Mouse (Mus musculus): ENCODE measurements around the gene Ctdnep1.

The Ctdnep1 gene

DNA sequence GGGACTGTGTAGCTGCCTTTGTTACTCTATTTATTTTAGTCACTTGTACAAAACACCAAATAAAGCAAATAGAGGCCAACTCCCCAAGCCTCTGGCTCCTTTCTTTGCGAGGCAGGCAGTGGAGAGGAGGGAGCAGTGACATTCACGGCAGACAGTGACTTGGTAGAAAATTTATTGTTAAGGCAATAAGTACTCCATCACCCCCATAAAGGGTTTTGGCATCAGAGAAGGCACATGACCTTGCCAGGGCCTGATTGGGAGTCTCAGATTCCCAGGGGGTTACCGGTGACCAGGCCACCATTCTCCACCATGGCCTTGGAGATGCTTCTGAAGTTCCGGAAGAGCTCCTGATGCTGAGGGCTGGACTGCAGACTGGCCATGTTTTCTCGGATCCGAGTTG lies 29.1 kb downstream of the Ctdnep1 start:
- in situ Hi-C loops (cut with MboI, MseI) = loop anchor here (25.0 kb wide), 1 partner anchor 898 kb away; the partner anchor contains the start of genes 9130213A22Rik and Hes7

DNA sequence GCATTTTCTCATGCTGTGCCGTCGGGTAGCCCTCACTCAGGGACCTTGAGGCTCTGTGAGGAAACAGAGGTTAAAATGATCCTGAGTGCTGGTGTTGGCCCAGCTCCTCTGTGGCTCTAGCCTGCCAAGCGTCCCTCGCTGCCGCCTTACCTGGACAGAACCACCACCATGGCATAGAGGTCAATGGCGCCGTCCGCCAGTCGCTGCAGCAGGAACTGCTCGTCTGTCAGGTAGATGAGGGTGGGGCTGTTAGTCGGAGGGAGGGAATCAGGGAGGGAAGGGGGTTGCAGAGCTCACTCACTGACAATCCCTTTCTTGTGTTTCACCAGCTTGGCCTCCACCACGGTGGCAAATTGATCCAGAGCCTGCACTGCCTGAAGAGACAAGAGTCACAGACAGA lies 29.6 kb downstream of the Ctdnep1 start:
- in situ Hi-C loops (cut with MboI, MseI) = loop anchor here (25.0 kb wide), 1 partner anchor 898 kb away; the partner anchor contains the start of genes 9130213A22Rik and Hes7

DNA sequence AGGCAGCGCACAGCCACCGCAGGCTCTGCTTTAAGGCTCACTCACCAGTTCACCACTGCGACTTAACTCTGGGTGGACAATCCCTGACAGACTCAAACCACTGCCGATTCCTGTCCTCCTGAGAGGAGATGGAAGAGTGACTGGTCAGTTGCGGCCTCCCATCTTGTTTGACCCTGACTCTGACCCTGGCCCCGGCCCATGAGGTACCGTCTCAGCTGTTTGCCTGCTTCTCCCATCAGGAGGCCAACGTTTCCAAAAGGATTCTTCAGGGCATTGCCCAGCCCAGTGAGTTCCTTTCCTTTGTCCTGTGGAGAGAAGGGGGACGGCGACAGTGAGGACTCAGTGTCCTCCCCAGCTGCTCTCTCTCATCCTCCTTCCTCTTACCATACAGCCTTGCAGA lies 30.0 kb downstream of the Ctdnep1 start:
- in situ Hi-C loops (cut with MboI, MseI) = loop anchor here (25.0 kb wide), 1 partner anchor 899 kb away; the partner anchor contains the start of genes 9130213A22Rik and Hes7

DNA sequence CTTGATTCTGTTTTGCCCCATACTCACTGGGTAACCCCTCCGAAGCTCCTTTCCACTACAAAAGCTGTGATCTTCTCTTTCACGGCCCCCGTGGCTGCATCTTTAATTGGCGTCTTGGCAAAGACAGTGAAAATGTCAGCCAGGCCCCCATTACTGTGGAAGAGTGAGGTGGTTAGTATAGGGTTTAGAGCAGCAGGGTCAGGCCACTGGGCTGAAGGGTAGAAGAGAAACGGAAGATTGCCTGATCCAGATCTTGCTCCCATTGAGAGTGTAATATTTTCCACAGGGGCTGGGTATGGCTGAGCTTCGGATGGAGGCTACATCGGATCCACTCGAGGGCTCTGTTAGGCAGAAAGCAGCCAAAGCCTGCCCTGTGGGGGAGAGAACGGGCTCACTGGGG lies 32.0 kb downstream of the Ctdnep1 start:
- in situ Hi-C loops (cut with MboI, MseI) = loop anchor here (25.0 kb wide), 1 partner anchor 901 kb away; the partner anchor contains the start of genes 9130213A22Rik and Hes7

DNA sequence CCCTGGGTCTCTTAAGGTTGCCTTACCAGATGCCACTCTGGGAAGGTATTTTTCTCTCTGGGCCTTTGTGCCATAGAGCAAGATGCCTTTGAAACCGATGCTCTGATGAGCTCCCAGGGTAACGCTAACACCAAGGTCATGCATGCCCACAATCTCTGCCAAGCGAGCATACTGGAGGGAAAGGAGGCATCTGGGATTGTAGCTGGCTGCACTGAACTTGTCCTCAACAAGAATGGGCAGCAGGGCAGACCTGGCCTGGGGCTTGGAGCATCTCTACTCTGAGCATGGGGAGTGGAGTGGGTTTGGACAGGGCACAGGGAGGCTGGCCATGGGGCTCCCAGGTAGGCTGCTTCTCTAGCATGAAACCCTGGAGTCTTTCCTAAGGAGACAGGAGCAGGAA lies 32.5 kb downstream of the Ctdnep1 start:
- in situ Hi-C loops (cut with MboI, MseI) = loop anchor here (25.0 kb wide), 1 partner anchor 901 kb away; the partner anchor contains the start of genes 9130213A22Rik and Hes7

DNA sequence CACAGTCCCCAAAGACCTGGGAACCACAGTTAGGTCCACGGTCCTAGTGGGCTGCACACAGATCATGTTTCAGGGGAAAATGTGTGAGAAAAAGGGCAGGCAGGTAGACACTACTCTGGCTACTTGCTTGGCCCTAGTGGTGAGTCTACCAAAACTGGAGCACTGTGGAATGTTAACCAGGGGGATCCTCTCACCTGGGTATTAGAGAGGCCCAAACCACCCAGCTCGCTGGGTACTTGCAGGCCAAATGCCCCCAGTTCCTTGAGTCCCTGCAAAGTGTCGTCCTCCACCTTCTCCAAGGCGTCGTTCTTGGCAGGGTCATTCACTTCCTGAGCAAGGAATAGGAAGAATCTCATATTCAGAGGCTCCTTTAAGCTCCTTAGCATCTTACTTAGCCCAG lies 33.1 kb downstream of the Ctdnep1 start:
- in situ Hi-C loops (cut with MboI, MseI) = loop anchor here (25.0 kb wide), 1 partner anchor 902 kb away; the partner anchor contains the start of genes 9130213A22Rik and Hes7

DNA sequence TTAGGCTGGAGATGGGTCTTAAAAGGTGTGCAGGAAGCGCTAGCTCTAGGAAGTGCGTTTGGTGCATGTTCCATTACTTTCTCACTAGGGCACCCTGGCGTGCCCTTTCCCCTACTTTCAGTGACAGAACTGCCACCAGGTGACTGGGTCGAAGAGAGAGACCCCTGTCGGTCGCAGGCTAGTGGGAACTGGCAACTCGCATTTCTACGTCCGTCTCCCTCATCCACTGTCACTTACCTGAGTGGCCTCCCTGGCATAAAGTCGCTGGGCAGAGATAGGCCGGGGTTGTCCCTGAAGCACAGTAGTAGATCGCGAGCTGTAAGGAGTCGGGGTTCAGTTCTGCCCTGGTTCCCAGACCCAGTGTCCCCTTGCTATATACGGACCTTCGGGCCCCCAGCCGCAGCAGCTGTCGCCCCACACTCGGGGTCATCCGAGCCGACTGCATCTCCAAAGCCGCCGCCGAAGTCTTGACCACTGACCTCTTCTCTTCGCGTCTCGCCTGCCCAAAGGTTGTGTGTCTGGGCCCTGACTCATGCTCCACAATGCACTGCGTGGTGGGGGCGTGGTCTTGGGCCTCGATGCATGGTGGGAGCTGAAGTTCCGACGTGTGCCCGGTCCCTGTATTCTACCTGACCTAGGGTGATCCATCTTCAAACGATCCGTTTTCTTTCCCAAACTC lies 34.1 kb downstream of the Ctdnep1 start, which contains the start of gene Acadvl:
TSS of gene Acadvl (minus strand) at position 532 of the 679 bp plus-strand sequence.
- in situ Hi-C loops (cut with MboI, MseI) = loop anchor here (25.0 kb wide), 1 partner anchor 903 kb away; the partner anchor contains the start of genes 9130213A22Rik and Hes7

DNA sequence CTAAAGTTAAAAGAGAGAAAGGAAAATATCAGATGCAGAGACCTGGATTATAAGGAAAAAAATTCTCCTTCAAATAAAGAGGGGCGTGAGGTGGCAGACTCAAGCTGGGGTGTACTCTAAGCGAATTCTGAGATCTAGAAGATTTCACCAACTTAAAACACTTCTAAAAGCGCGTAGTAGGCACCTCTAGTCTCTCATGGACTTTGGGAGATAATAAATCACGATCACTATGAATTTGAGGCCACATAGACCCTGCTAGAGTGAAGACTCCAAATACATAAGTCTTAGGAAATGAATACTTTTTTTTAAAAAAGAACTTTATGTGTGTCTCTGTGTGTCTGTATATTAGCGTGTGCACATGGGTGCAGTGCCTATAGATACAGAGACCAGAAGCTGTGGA lies 34.7 kb downstream of the Ctdnep1 start:
- in situ Hi-C loops (cut with MboI, MseI) = loop anchor here (25.0 kb wide), 1 partner anchor 903 kb away; the partner anchor contains the start of genes 9130213A22Rik and Hes7

DNA sequence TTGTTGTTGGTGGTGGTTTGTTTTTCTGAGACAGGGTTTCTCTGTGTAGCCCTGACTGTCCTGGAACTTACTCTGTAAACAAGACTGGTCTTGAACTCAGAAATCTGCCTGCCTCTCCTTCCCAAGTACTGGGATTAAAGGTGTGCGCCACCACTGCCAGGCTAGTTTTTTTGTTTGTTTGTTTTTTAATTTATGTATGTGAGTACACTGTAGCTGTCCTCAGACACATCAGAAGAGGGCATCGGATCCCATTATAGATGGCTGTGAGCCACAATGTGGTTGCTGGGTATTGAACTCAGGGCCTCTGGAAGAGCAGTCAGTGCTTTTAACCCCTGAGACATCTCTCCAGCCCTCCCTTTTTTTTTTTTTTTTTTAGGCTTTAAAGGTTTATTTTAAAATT lies 35.2 kb downstream of the Ctdnep1 start:
- in situ Hi-C loops (cut with MboI, MseI) = loop anchor here (25.0 kb wide), 1 partner anchor 904 kb away; the partner anchor contains the start of genes 9130213A22Rik and Hes7

DNA sequence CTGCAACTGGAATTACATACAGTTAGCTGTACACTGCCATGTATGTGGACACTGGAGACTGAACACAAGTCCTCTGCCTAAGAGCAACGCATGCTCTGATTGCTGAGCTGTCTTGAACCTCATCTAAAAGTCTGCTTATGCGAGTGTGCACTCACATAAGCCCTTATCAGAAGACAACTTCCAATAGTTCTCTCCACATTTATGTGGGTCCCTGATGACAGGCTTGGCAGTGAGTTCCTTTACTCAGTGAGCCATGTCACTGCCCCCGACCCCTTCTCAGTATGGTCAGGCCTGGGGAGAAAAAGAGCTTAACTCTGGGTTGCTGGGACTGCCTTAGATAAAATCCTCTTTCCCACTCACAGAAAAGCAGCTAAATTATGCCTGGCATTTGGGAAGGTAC lies 35.7 kb downstream of the Ctdnep1 start, which contains the start of gene Dlg4:
TSS of gene Dlg4 (plus strand) at position 274 of the 400 bp plus-strand sequence.
- in situ Hi-C loops (cut with MboI, MseI) = loop anchor here (25.0 kb wide), 1 partner anchor 904 kb away; the partner anchor contains the start of genes 9130213A22Rik and Hes7

DNA sequence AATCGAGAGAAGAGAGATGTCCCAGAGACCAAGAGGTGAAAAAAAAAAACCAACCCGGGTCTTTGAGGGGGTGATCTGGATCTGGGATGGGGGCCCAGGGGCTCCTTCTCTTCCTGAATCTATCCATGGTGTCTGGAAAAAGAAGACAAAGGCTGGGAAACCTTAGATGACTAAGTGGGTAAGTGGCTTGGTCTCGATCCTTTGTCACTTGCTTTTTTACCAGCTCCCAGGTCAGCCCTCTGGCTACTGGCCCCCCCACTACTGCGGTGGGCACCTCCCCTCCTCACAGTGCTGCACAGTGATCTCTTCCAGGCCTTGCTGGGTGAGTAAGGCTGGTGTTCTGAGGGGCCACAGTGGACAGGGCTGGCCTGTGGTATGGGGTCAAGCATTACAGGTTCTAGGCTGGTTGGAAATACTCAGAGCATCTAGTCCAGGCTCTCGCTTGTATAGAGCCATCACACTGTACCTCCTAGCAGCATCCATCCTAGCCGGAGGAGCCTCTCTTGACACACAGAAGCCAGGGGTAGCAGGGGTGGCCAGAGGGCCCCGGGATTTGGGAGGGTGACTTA lies 36.3 kb downstream of the Ctdnep1 start:
- in situ Hi-C loops (cut with MboI, MseI) = loop anchor here (25.0 kb wide), 1 partner anchor 905 kb away; the partner anchor contains the start of genes 9130213A22Rik and Hes7

DNA sequence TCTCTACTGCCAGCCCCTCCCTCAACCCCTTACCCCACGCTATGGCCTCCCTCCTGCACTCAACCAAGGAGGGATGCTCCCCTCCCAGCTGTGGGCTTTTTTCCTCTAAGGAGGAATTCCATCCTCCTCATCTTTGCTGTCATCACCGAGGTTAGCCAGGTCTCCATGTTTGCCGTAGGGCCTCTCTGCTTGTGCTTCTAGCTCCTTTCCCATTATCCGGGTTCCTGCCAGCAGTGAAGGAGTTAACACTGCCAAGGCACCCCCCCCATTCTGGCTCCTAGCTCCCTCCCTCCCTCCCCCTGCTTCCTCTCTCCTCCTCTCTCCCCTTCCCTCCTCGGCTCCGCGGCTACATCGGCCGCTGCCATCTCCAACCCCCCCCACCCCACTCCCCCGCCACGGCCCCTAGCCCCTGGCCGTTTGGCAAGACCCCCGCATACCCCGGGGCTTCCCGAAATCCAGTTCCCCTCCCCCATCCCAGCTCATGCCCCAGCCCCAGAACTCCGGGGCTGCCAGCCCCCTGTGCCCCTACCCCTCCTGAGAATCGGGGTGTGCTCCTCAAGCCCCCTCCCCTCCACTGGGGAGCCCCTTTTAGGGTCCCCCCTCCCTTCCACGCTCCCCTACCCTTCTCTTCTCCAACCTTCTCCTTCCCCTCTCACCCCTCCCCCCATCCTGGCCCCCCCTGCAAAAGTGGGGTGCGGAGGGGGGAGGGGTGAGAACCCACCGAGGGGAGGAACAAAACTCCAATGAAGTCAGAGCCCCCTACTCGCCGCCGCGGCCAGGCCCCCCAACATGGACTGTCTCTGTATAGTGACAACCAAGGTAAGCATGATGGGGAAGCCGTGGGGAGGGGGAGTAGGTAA lies 37.4 kb downstream of the Ctdnep1 start:
- in situ Hi-C loops (cut with MboI, MseI) = loop anchor here (25.0 kb wide), 1 partner anchor 906 kb away; the partner anchor contains the start of genes 9130213A22Rik and Hes7

DNA sequence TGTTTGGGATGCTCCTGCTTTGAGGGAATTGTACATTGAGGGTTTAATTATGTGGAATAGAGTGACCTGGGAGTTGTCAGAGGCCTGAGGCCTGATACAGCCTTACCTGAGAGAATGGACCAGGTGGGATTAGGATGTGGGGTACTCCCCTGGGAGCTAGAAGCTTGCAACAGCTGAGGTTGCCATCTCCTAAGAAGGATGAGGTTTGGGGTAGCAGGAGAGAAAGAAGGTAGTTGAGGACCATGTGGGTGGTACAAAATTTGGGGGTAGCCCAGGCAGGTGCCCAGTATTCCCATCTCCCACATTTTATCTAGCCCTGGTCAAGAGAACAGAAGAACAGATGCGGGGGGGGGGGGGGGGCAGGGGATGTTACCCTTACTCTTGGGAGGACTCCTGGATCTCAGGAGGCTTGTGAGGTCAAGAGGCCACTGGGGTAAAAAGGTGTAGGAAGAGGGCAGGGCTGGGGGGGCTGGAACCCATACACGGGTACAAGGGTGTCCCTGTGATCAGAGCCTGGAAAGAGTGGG lies 38.6 kb downstream of the Ctdnep1 start:
- in situ Hi-C loops (cut with MboI, MseI) = loop anchor here (25.0 kb wide), 1 partner anchor 907 kb away; the partner anchor contains the start of genes 9130213A22Rik and Hes7

DNA sequence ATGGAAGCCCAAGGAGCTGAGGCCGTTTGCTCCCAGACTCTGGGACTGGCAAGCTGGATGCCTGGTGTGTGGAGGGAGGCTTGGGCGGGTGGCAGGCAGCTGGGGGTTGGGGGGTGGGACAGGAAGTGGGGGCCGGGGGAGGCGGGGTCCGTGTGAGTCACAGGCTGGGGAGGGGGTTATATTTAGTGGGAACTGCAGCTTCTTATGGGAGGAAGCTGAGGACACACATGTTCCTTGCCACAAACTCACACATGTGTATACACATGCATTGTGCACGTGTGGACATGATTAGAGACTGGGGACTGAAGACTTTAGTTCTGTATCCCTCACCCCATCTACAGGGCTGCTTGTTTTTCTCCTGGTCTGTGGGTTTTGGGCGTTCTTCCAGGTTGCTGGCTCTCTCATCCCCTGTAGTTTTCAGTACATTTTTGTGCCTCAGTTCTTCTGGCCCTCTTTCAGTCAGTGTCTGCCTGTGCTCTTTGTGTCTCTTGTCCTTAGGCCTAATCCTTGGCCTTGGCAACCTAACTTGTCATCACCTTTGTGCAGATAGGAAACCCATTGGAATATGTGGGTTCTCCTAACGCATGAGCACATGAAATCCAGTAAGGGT lies 39.2 kb downstream of the Ctdnep1 start:
- in situ Hi-C loops (cut with MboI, MseI) = loop anchor here (25.0 kb wide), 1 partner anchor 908 kb away; the partner anchor contains the start of genes 9130213A22Rik and Hes7

DNA sequence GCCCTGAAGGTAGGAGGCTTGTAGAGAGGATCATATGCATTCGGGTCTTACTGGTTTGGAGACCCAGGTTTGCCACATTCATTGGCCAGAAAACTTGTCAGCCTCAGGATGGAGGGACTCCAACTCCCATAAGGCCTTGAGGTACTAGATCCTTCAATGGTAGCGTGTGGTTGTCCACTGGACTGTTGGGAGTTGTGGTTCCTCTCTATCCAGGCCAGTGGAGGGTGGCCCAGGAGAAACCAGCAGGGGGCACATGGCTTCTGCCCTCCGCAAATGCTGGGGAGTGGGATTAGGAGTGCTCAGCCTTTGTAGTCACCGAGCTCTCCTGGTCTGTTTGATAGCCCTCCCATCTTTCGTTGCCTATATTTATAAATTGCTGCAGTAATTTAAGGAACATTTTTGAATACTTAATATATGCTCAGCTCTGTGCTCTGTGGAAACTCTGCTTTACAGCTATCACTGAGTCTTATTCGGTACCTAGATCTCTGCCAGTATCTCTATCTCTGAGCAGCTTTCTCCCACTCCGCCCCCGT lies 39.8 kb downstream of the Ctdnep1 start:
- in situ Hi-C loops (cut with MboI, MseI) = loop anchor here (25.0 kb wide), 1 partner anchor 908 kb away; the partner anchor contains the start of genes 9130213A22Rik and Hes7

DNA sequence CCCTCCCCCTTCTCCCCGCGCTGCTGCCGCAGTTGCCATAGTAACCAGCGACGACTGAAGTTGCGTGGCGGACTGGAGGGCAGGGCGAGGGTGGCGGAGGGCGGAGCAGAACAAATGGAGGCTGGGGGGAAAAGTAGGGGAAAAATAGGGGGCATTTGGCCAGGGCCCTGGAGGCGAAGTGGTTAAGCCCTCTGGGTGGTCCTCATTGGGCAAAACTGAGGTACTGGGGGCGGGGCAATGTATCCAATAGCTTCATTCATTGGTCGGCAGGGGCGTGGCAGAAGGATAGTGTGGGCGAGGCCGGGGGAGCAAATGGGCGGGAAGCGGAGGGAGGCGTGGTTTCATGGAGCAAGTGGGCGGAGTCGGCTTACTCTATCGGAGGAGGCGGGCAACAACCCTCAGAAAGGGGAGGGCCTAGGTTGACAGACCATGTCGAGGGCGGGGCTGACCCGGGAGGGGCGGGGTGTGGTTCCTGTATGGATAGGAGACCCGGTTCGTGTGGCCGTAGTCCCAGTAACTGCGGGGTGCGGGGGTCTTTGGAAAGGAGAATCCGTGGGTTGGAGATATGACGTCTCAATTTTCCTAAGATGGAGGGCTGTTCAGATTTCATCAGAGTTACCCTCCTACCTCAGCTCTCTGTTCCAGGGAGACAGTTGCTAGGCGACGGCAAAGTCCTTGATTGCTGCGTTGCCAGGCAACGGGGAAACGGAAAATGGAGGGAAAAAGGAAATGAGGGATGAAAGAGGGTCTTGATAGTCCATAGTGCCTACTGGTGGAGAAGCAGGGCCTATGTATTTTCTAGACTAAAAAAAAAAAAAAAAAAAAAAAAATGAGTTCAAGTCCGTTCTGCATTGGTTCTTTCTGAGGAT lies 40.5 kb downstream of the Ctdnep1 start:
- in situ Hi-C loops (cut with MboI, MseI) = loop anchor here (25.0 kb wide), 1 partner anchor 909 kb away; the partner anchor contains the start of genes 9130213A22Rik and Hes7

DNA sequence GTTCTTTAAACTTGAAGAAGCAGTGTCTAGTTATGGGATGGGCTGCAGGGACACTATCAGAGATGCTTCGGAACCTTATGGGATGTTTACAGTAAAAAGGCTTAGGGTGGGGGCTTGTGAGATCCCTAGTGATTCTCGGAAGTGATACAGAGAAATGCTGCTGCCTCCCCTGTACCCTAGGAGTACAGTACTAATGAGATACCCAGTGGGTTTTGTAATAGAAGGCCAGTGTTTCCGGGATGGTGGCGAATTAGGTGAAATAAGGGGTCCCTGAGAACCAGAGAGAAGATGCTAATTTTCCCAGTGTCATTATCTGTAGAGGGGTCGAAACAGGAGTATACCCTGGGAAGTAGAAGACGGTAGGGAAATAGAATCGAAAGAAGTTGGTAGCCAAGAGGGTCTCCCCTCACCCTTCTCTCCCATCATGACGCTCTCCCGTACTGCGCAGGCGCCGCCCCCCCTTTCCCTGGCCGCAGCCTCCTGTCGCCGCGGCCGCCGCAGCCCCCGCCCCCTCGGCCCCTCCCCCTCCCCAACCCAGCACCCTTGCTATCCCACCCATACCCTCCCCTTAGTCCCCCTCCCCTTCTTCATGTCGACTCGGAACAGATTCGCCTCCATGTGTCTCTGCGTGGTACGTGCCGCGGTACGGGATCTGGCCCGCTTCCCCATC lies 42.7 kb downstream of the Ctdnep1 start:
- in situ Hi-C loops (cut with MboI, MseI) = loop anchor here (25.0 kb wide), 1 partner anchor 911 kb away; the partner anchor contains the start of genes 9130213A22Rik and Hes7

DNA sequence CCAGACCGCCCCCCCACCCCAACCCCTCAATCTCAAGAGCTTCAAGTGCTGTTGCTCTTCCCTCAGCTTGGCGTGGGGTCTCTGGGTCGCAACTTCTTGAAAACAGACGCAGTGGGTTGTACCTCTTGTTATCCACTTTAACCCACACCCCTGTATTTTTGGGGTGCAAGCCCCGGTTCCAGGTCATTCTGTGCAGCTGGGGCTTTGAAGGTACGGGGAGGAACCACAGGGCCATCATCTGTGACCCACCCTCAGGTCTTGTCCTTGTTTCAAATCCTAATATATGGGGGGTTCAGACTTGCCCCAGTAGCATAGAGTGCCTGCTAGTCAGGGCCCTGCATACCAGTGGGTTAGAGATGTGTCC lies 43.2 kb downstream of the Ctdnep1 start:
- in situ Hi-C loops (cut with MboI, MseI) = loop anchor here (25.0 kb wide), 1 partner anchor 912 kb away; the partner anchor contains the start of genes 9130213A22Rik and Hes7

Data from T-helper 2 cell (primary cell).